Mouse (Mus musculus): ENCODE data around the gene Adam33.

Gene Adam33

DNA sequence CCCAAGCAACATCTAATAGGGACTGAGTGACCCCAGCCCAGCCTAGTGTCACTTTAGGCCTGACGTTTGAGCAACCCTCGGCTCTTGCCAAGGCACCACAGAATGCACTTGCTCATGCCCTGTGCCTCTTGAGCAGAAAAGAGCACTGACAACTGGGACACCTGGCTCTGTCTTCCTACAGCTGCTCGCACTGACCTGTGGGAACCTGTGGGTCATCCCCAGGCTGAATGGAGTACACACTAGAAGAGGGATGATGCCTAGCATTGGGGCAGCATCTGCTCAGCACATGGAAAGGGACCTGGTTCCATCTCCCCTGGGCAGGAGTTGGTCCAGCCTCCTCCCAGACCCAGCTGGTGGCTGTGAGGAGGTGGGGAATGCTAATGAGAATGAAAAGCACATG, 36.7 kb downstream of the Adam33 start:
- DNase-seq (ENCODE audit: low spot score) = no peak

DNA sequence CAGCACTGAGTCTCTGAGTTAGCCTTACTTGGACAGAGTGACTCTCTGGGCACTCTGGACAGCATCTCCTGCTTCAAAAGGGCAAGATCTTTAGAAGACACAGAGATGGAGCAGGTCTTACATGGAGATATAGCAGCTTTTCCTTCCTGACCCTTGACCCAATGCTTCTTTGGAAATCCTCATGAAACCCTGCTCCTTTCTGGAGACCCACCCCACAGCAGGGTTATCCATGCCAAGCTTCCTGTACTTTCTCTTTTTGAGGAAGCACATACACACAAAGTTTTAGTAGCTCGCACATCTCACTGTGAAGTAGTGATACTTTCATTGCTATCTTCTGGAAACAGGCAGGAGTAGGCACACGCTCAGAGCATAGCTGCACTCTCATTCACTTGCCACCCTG, 38.4 kb downstream of the Adam33 start:
- no peak for DNase-seq (ENCODE audit: low spot score)

DNA sequence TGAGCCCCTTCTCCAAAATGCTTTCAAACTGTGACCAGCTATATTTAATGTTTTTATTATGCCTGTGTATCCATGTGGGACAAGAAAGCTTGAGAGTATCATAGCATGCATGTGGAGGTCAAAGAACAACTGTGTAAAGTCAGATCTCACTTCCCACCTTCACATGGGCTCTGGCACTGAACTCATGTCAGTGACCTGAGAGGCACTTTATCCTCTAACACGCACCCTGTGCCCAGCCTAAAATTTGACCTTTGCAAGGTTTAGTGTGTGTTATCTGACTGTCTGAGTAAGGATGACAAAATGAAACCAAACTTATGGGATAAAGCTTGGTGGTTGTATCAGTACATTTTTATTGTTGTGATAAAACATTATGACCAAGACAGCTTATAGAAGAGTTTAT, 53.0 kb downstream of the Adam33 start:
- no peak for DNase-seq (ENCODE audit: low spot score)

GRCm38 (mm10) chr2:131009123-131009522, 54.5 kb downstream of the Adam33 start:
- no peak for DNase-seq (ENCODE audit: low spot score)

Data from urinary bladder, postnatal 25 days (tissue).